Mouse (Mus musculus) v-Abl transformed pro-B cells (cell line): ENCODE data around the gene Ifrd1.
"Not testable (repeated sequence)": the region's sequence is repeated elsewhere in the genome, so short reads cannot be mapped to it uniquely, and the experiment has no call there.

Experiments
- in situ Hi-C, 2 experiments: fragments of 400-800 bp; cut with MboI; formaldehyde crosslinking; loops; one replicate each; pipeline ENCODE4 v1.15.1; 2025; ENCODE audit not compliant: unreplicated experiment in 2 of 2

Ifrd1 gene

GRCm38 (mm10) chr12:40202161-40203035 is 45.9 kb downstream of the Ifrd1 start:
- in situ Hi-C loops, result no loop called here

DNA sequence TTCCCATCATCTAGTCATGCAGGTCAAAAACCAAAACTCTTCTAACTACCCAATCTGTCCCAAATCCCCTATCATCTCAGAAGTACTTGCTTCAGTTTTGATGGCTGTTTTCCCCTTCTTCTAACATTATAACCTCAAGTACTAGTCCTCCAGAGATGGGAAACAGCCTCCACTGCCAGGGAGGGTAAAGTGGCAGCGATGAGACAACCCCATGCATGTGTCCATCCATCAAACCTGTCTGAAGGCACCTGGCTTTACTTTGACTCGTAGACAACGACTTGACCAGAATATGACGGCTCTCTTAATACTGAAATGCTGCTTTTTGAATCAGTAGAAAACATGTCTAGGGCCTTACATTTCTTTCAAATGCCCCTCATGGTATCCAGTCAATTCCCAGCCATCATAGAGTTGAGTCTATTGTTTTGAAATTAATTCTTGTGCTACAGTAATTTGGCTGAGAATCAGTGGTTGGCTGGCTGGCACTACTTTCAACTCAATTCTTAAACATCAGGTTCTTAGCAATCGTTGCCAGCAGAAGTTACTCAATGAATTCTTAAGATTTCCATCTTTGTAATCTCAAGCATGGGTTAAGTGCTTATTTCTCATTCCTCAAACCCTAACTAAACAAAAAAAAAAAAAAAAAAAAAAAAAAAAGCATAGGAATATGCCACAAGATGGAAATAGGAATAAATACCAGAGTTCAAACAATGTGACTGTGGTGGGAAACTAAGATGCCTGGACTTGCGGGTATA is 47.6 kb downstream of the Ifrd1 start:
- in situ Hi-C loops, result no loop called here

- in situ Hi-C loops, result loop anchor here in 1 of 2 experiments (10.0 kb wide), 1 partner anchor 695 kb away; no protein-coding TSS in a partner anchor
These were observed 48.4 kb downstream of the Ifrd1 start for GRCm38 (mm10) chr12:40199795-40200402.

- in situ Hi-C loops, result loop anchor here in 1 of 2 experiments (10.0 kb wide), 1 partner anchor 695 kb away; no protein-coding TSS in a partner anchor
These were observed 49.0 kb downstream of the Ifrd1 start, which contains the start of gene Lsmem1 for GRCm38 (mm10) chr12:40199302-40199701. Gene Lsmem1 (minus strand): TSS chr12:40199490.

GRCm38 (mm10) chr12:40198427-40198826 is 49.9 kb downstream of the Ifrd1 start:
- in situ Hi-C loops, result loop anchor here in 1 of 2 experiments (10.0 kb wide), 1 partner anchor 694 kb away; no protein-coding TSS in a partner anchor

DNA sequence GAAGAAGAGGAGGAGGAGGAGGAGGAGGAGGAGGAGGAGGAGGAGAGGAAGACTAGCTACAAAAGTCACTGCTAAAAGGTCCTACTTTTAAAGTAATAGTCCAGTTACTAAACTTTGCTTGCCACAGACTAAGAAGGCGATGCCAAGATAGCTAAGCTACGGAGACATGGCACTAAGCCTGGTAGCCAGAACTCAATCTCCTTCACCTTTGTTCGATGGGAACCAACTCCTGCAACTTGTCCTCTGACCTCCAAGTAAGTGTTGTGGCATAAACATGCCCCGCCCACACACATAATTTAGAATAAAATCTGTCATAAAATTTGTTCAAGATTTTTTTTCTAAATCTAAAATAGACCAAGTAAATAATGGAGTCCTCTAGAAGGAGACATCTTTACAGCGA is 50.3 kb downstream of the Ifrd1 start:
- in situ Hi-C loops, result loop anchor here in 1 of 2 experiments (10.0 kb wide), 1 partner anchor 693 kb away; no protein-coding TSS in a partner anchor

- in situ Hi-C loops, result loop anchor here in 1 of 2 experiments (10.0 kb wide), 1 partner anchor 693 kb away; no protein-coding TSS in a partner anchor
These were observed 50.8 kb downstream of the Ifrd1 start for GRCm38 (mm10) chr12:40197511-40197910.

DNA sequence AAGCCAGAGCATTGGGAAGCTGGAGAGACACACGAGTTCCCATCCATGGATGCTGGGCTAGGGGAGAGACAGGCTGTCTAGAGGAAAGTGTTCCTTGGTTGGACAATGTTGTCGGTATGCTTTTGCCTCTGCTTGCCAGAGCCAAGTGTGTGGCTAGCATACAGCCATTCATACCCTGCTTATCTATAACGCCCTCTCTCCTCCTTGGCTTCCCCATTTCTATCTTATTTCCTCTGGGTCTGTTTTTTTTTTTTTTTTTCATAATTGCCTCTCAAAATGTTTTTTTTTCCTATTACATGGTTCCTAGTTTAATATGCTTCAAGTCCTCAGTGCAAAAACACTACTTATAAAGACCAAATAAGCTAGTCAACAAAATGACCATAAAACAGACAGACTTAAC is 62.8 kb downstream of the Ifrd1 start:
- in situ Hi-C loops, result no loop called here

DNA sequence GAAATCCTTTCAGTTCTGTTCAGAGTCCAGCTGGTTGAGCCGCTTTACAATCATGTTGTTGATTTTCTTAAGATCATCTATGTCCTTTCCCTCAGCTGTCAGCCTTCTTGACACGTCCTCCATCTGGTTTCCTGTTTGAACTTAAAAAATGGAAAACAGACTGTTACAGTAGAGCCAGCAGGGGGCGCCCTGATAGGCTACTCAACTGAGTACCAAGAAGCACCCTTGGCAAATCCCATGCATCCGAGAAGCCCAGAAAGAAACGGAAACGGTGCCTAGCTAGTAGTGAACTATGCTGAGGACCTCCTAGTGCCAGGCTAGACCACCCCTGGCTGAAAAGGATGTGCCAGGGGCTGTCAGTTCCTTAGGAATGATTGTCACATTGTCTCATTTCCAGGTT is 71.2 kb downstream of the Ifrd1 start:
- in situ Hi-C loops, result no loop called here

GRCm38 (mm10) chr12:40176158-40176557 is 72.1 kb downstream of the Ifrd1 start:
- in situ Hi-C loops, result no loop called here

DNA sequence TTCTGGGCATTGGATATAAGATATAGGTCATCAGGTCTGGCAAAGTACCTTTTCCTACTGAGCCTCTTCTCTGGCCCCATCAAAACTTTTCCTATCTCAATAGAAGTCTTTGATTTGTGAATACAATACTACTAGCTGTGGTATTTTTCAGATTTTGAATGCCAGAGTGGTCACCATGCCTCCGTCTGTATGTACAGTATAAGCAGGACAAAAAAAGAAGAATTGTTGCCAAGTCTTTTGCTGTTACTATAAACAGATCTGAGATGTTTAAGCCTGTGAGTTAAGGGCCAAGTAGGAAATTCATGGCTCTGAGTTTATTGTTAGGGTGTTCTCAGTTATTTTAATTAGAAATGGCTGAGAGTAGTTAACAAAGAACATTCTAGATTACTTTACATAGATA is 73.1 kb downstream of the Ifrd1 start:
- in situ Hi-C loops, result not testable (repeated sequence)

GRCm38 (mm10) chr12:40171637-40172036 is 76.7 kb downstream of the Ifrd1 start:
- in situ Hi-C loops, result loop anchor here (25.0 kb wide), 2 partner anchors 509 to 1834 kb away; no protein-coding TSS in a partner anchor

GRCm38 (mm10) chr12:40169675-40170074 is 78.6 kb downstream of the Ifrd1 start:
- in situ Hi-C loops, result loop anchor here (5.0 to 25.0 kb wide), 6 partner anchors 82 to 1832 kb away; no protein-coding TSS in a partner anchor

- in situ Hi-C loops, result loop anchor here (5.0 to 25.0 kb wide), 6 partner anchors 77 to 1827 kb away; no protein-coding TSS in a partner anchor
These were observed 83.7 kb downstream of the Ifrd1 start for GRCm38 (mm10) chr12:40164621-40165020.

DNA sequence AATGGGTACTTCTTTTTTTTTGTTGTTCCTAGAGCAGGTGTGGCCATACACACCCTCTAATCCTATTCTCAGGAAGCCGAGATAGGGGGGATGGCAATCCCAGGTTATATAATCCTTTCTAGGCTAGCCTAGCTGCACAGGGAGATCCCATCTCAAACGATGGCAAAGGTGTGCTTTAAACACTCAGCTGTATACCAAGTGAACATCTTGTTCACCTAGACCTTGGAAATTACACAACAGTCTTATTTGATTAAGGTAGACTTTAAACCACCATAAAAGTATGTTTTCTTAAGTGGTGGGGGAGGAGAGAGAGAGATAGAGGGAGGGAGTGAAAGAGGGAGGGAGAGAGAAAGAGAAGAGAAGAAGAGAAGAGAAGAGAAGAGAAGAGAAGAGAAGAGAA is 87.5 kb downstream of the Ifrd1 start:
- in situ Hi-C loops, result loop anchor here (5.0 to 25.0 kb wide), 3 partner anchors 73 to 1823 kb away; no protein-coding TSS in a partner anchor

GRCm38 (mm10) chr12:40154188-40154587 is 94.1 kb downstream of the Ifrd1 start:
- in situ Hi-C loops, result loop anchor here (25.0 kb wide), 2 partner anchors 492 to 1817 kb away; no protein-coding TSS in a partner anchor

DNA sequence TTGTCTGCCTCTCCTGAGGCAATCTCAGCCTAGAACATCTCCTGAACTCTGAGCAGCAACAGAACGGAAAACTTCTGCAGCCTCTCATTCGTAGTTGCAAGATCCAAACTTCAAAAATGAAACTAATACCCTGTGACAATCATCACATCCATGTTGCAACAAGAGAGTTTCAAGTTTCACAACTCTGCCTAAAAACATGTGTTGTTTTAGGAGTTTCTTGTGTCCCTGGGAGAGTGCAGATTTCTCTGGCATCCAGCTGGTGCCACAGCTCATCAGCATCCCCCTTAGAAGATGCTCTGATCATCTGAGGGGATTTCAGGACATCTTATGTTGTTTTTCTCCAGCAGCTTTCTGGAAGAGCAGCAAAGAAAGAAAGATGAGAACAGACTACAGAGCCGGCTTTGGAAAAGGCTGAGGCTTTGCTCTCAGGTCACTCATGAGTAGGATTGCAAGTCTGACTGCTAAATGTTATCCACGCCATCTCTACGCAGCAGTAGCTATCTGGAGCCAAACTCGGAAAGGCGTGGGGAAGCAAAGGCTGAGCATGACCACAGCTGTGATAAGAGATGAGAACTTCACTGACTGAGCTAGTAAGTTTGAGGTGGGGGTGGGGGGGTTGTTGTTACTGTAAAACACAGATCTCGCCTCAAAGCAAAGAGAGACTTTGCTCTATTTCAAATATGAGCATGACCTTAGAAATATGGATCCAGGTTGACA is 95.8 kb downstream of the Ifrd1 start:
- in situ Hi-C loops, result loop anchor here (25.0 kb wide), 2 partner anchors 490 to 1815 kb away; no protein-coding TSS in a partner anchor
